Mouse (Mus musculus): Measurements from ENCODE around the gene Oprm1. TPM values are rescaled to one million over a fixed set of nuclear protein-coding genes. Genes with fewer than 3 reads are reported as not detected.

Oprm1 gene
- polyA plus RNA-seq, 1 experiment from 2014 or later: 0.82 TPM

- no peak for ATAC-seq
- H3K4me2 ChIP-seq (replicated peaks): no peak overlapping the region
- no peaks in the 10 kb centered on the region for H3K27me3 ChIP-seq
- H3K4me3 ChIP-seq (replicated peaks): no peak overlapping the region
- H3K27ac ChIP-seq: no peak overlapping the region
- H3K9me3 ChIP-seq: no peaks in the 10 kb centered on the region
- H3K36me3 ChIP-seq: no peaks in the 10 kb centered on the region
- H3K4me1 ChIP-seq (replicated peaks): no peaks in the 10 kb centered on the region
- no peak overlapping the region for H3K9ac ChIP-seq (replicated peaks)
Measured at GRCm38 (mm10) chr10:6954533-6954932, 196.2 kb downstream of the Oprm1 start.

GRCm38 (mm10) chr10:6956357-6956756 is 198.1 kb downstream of the Oprm1 start:
- H3K4me3 ChIP-seq (replicated peaks): no peak overlapping the region
- no peak overlapping the region for H3K9ac ChIP-seq (replicated peaks)
- no peak overlapping the region for H3K4me2 ChIP-seq (replicated peaks)
- no peaks in the 10 kb centered on the region for H3K36me3 ChIP-seq
- no peak for ATAC-seq
- no peaks in the 10 kb centered on the region for H3K27me3 ChIP-seq
- no peaks in the 10 kb centered on the region for H3K9me3 ChIP-seq
- no peak overlapping the region for H3K27ac ChIP-seq
- WGBS: 87% methylated on average over 2 of the region's 2 CpGs
- H3K4me1 ChIP-seq (replicated peaks): no peaks in the 10 kb centered on the region

GRCm38 (mm10) chr10:6958791-6959190 is 200.5 kb downstream of the Oprm1 start:
- no peak for ATAC-seq
- Histone ChIP-seq H3K4me1 (replicated peaks) (no peaks in the 10 kb centered on the region), H3K27me3 (no peaks in the 10 kb centered on the region), H3K4me3 (replicated peaks) (no peak overlapping the region), H3K4me2 (replicated peaks) (no peak overlapping the region), H3K27ac (no peak overlapping the region), H3K9me3 (no peaks in the 10 kb centered on the region), H3K9ac (replicated peaks) (no peak overlapping the region), H3K36me3 (no peaks in the 10 kb centered on the region)
- WGBS: 80% methylated on average over 5 of the region's 5 CpGs

- peak; percentile 58; the same call in 1 of the 2 replicates for ATAC-seq
- H3K4me3 ChIP-seq (replicated peaks): no peak overlapping the region
- H3K36me3 ChIP-seq: no peaks in the 10 kb centered on the region
- H3K4me2 ChIP-seq (replicated peaks): no peak overlapping the region
- no peaks in the 10 kb centered on the region for H3K9me3 ChIP-seq
- H3K27ac ChIP-seq: no peak overlapping the region
- H3K9ac ChIP-seq (replicated peaks): no peak overlapping the region
- no peaks in the 10 kb centered on the region for H3K4me1 ChIP-seq (replicated peaks)
- no peaks in the 10 kb centered on the region for H3K27me3 ChIP-seq
- 77% methylated on average over 8 of the region's 8 CpGs for WGBS
Measured at GRCm38 (mm10) chr10:6967588-6968242, 209.4 kb downstream of the Oprm1 start.

DNA sequence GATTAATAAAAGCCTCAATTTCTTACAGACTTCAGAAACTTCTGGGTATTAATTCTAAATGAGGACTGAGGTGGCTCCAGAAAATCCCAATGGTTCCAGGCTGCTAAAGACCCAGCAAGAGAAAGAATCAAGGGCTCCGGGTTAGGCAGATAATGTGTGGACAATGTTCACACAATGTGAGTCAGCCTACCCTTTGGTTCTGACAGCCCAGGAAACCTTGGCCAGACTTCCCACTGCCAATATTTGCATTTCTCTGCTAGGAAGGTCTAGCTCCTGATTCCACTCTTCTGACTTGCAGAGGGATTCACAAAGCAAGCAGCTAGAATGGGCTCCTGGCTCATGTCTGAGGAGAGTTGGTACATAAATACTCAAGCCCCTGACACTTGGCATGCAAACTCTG is 210.0 kb downstream of the Oprm1 start:
- Histone ChIP-seq H3K4me3 (replicated peaks) (no peak overlapping the region), H3K9ac (replicated peaks) (no peak overlapping the region), H3K27me3 (no peaks in the 10 kb centered on the region), H3K4me2 (replicated peaks) (no peak overlapping the region), H3K36me3 (no peaks in the 10 kb centered on the region), H3K27ac (no peak overlapping the region), H3K9me3 (no peaks in the 10 kb centered on the region), H3K4me1 (replicated peaks) (no peaks in the 10 kb centered on the region)
- 76% methylated on average over 1 of the region's 1 CpGs for WGBS
- no peak for ATAC-seq

- Histone ChIP-seq H3K27ac (no peak overlapping the region), H3K4me2 (replicated peaks) (no peak overlapping the region), H3K9me3 (no peaks in the 10 kb centered on the region), H3K4me3 (replicated peaks) (no peak overlapping the region), H3K4me1 (replicated peaks) (0 out of 2 replicates have a peak, but pooled peaks cover 3% of the 10 kb centered on the region), H3K9ac (replicated peaks) (no peak overlapping the region), H3K27me3 (no peaks in the 10 kb centered on the region), H3K36me3 (no peaks in the 10 kb centered on the region)
- no peak for ATAC-seq
- 71% methylated on average over 2 of the region's 2 CpGs for WGBS
Measured at GRCm38 (mm10) chr10:6977843-6978242, 219.5 kb downstream of the Oprm1 start.

DNA sequence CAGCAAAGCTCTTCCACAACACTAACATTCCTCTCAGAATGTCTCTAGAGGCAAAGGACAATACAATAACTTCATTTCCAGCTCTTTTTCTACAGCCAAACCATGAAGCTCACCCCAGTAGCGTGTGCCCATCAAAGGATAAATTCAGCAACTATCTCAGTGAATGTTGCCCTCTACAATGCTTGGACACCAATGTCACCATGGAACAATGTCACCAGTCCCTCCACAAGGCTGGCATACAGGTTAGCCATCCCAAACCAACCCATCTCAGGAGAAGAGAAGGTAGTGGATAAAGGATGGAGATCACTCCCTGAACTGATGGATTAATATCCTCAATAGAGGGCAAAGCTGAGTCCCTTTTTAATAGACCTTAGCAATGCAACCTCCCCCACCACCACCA is 220.4 kb downstream of the Oprm1 start:
- Histone ChIP-seq H3K9me3 (no peaks in the 10 kb centered on the region), H3K4me1 (replicated peaks) (0 out of 2 replicates have a peak, but pooled peaks cover 3% of the 10 kb centered on the region), H3K27ac (no peak overlapping the region), H3K4me2 (replicated peaks) (no peak overlapping the region), H3K9ac (replicated peaks) (no peak overlapping the region), H3K27me3 (no peaks in the 10 kb centered on the region), H3K36me3 (no peaks in the 10 kb centered on the region), H3K4me3 (replicated peaks) (no peak overlapping the region)
- WGBS: 86% methylated on average over 1 of the region's 1 CpGs
- 0 out of 2 replicates have a peak, but pooled peaks have one; percentile 40 for ATAC-seq

DNA sequence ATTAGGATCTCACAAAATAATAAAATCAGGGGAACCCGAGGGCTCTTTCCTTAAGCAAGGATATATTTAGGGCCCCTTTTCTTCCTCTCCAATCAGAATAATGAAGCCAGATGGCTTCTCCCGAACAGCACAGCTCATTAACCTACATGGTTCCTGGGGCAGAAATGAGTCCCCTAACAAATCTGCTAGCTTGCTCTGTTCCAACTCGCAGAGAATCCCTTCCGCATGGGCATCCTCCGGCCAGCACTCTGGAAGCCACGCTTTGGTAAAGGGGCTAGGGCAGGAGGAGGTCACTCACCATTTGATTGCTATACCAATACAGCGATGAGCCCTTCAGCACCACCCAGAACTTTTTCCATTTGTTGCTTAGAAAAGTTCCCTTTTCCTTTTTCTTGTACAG is 220.9 kb downstream of the Oprm1 start:
- Histone ChIP-seq H3K4me1 (replicated peaks) (0 out of 2 replicates have a peak, but pooled peaks cover 3% of the 10 kb centered on the region), H3K27me3 (no peaks in the 10 kb centered on the region), H3K4me3 (replicated peaks) (no peak overlapping the region), H3K4me2 (replicated peaks) (peak overlapping the region; percentile 43), H3K27ac (no peak overlapping the region), H3K9me3 (no peaks in the 10 kb centered on the region), H3K9ac (replicated peaks) (no peak overlapping the region), H3K36me3 (no peaks in the 10 kb centered on the region)
- 75% methylated on average over 7 of the region's 7 CpGs for WGBS
- 0 out of 2 replicates have a peak, but pooled peaks have one; percentile 20 for ATAC-seq

DNA sequence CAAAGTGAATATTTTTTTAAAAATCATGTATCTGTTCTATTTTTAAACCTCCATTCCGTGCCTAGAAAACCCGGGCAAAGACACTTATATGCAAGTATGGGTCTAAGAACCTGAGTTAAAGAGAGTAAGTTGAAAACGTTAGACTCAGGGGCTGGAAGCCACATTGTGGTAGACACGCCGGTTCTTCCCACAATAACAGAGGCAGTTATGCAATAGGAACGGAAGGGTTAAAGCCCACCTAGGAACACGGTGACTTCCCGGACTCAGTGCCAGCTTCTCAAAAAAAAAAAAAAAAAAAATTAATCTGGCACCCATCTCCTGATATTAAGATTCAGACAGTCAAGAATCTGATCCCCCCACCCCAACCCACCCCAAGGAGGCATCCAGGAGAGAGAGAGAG is 221.5 kb downstream of the Oprm1 start:
- Histone ChIP-seq H3K36me3 (no peaks in the 10 kb centered on the region), H3K27ac (no peak overlapping the region), H3K9ac (replicated peaks) (no peak overlapping the region), H3K27me3 (no peaks in the 10 kb centered on the region), H3K4me3 (replicated peaks) (peak overlapping the region; percentile 26), H3K4me2 (replicated peaks) (peak overlapping the region; percentile 43), H3K4me1 (replicated peaks) (0 out of 2 replicates have a peak, but pooled peaks cover 3% of the 10 kb centered on the region), H3K9me3 (no peaks in the 10 kb centered on the region)
- ATAC-seq: 0 out of 2 replicates have a peak, but pooled peaks have one; percentile 50
- WGBS: 49% methylated on average over 8 of the region's 8 CpGs

- 0 out of 2 replicates have a peak, but pooled peaks cover 3% of the 10 kb centered on the region for H3K4me1 ChIP-seq (replicated peaks)
- H3K4me2 ChIP-seq (replicated peaks): peak overlapping the region; percentile 43
- H3K9me3 ChIP-seq: no peaks in the 10 kb centered on the region
- H3K27ac ChIP-seq: no peak overlapping the region
- 18% methylated on average over 6 of the region's 6 CpGs for WGBS
- peak; percentile 77; the same call in 1 of the 2 replicates for ATAC-seq
- H3K9ac ChIP-seq (replicated peaks): peak overlapping the region; percentile 47; the same call in 1 of the 2 replicates
- H3K27me3 ChIP-seq: no peaks in the 10 kb centered on the region
- H3K4me3 ChIP-seq (replicated peaks): peak overlapping the region; percentile 26
- H3K36me3 ChIP-seq: no peaks in the 10 kb centered on the region
Measured at GRCm38 (mm10) chr10:6980236-6980635, 221.9 kb downstream of the Oprm1 start.

DNA sequence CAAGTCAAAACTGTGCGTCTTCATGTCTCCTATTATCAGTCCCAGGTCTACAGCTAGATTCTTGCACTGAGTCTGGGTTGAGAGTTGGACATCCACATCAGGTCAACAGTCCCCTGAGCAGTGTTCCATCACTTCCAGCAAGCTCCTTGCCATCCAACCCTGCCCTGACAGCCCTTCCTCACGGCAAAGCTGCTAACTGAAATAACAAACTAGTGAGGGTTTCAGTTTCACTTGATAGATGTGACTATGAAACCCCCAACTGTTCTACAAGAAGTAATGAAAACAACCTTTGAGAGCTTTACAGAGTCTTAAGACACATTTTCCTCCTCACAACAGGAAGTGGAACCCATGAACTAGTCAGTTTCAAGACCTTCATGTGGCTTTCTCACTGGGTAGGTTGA is 224.4 kb downstream of the Oprm1 start:
- no peak for ATAC-seq
- H3K27ac ChIP-seq: no peak overlapping the region
- H3K4me3 ChIP-seq (replicated peaks): no peak overlapping the region
- H3K9ac ChIP-seq (replicated peaks): no peak overlapping the region
- no peaks in the 10 kb centered on the region for H3K27me3 ChIP-seq
- 0 out of 2 replicates have a peak, but pooled peaks cover 3% of the 10 kb centered on the region for H3K4me1 ChIP-seq (replicated peaks)
- H3K36me3 ChIP-seq: no peaks in the 10 kb centered on the region
- H3K4me2 ChIP-seq (replicated peaks): no peak overlapping the region
- 84% methylated on average over 2 of the region's 2 CpGs for WGBS
- H3K9me3 ChIP-seq: no peaks in the 10 kb centered on the region

DNA sequence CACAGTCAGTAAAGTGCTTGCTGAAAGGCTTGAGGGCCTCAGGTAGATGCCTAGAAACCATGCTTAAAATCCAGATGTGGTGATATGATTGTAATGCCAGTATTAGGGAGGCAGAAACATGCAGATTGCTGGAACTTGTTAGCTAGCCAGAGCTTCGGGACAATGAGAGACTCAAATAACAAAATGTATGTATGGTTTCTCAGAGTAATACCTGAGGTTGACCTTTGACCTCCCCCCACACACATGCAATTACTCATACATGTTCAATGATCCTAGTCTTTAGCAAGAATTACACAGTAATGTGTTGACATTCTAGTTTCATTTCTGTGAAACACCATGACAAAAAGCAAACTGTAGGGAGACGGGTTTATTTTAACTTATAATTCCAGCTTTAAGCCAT is 225.1 kb downstream of the Oprm1 start:
- no peak for ATAC-seq
- WGBS: 93% methylated on average over 2 of the region's 2 CpGs

GRCm38 (mm10) chr10:6986246-6986645 is 227.9 kb downstream of the Oprm1 start:
- H3K4me1 ChIP-seq (replicated peaks): no peaks in the 10 kb centered on the region
- no peak for ATAC-seq
- no peak overlapping the region for H3K4me3 ChIP-seq (replicated peaks)
- no peaks in the 10 kb centered on the region for H3K9me3 ChIP-seq
- H3K27ac ChIP-seq: no peak overlapping the region
- 88% methylated on average over 4 of the region's 4 CpGs for WGBS
- H3K4me2 ChIP-seq (replicated peaks): no peak overlapping the region
- no peaks in the 10 kb centered on the region for H3K27me3 ChIP-seq
- no peak overlapping the region for H3K9ac ChIP-seq (replicated peaks)
- no peaks in the 10 kb centered on the region for H3K36me3 ChIP-seq

More for the DNA sequence above, 225.1 kb downstream of the Oprm1 start:
- H3K27me3 ChIP-seq: no peaks in the 10 kb centered on the region
- H3K4me3 ChIP-seq (replicated peaks): no peak overlapping the region
- no peaks in the 10 kb centered on the region for H3K36me3 ChIP-seq
- no peak overlapping the region for H3K9ac ChIP-seq (replicated peaks)
- no peak overlapping the region for H3K27ac ChIP-seq
- H3K4me2 ChIP-seq (replicated peaks): no peak overlapping the region
- 0 out of 2 replicates have a peak, but pooled peaks cover 3% of the 10 kb centered on the region for H3K4me1 ChIP-seq (replicated peaks)
- H3K9me3 ChIP-seq: no peaks in the 10 kb centered on the region
